8 mouse cellular contexts compared by ENCODE assay signal in the genomic region with DNA sequence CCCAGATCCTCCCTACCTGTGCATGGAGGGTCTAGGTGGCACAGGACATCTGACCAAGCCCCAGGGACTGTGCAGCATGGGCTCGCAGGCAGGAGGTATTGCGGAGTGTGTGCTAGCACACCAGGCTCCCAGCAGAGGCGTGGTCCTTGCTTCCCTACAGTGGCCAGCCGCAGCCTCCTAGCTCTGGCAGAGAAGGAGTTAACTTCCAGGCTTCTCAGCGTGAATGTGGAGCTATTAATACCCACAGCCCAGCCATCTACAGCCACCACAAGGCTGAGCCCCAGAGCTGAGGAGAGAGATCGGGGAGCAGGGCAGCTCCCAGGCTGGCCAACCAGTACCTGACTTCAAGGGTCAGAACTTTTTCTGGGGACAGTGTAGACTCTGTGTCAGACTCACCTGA. TPM values are rescaled to one million over a fixed set of nuclear protein-coding genes. Genes with fewer than 3 reads are reported as not detected.
DNase-seq lines count a peak whose midpoint lies in the region; ATAC-seq and TF ChIP-seq lines count a peak whose summit lies in the region.

No protein-coding gene starts in this region.

- DNase-seq in cerebellum, adult 11-12 months = peak; percentile 75
- peak; percentile 84 for DNase-seq in heart, embryonic 10.5 days (ENCODE audit: low spot score)
- no peak for DNase-seq in limb, embryonic 14.5 days (ENCODE audit: low spot score)
- DNase-seq in c-Kit-positive CD71-positive TER-119-positive erythroid progenitor cells, embryonic 14.5 days (ENCODE audit: low spot score) = no peak
- DNase-seq in lung, postnatal 25 days (ENCODE audit: low spot score) = no peak
- no peak for DNase-seq in lung, adult 18-20 months

- TF ChIP-seq POLR2A in limb, embryonic 14.5 days (IDR thresholded peaks at IDR 0.05; ENCODE audit: borderline replicate concordance, extremely low read depth, insufficient read depth, insufficient read length) = no peak

- peaks cover 34% of the 10 kb centered on the region; the same call in 1 of the 2 replicates for H3K27me3 ChIP-seq in heart, embryonic 10.5 days (ENCODE audit: insufficient read depth, poor library complexity, severe bottlenecking)
- no peaks in the 10 kb centered on the region for H3K27me3 ChIP-seq in limb, embryonic 14.5 days (ENCODE audit: control insufficient read depth, insufficient read depth, low read length)

- H3K36me3 ChIP-seq in heart, embryonic 10.5 days = no peaks in the 10 kb centered on the region
- no peaks in the 10 kb centered on the region for H3K36me3 ChIP-seq in limb, embryonic 14.5 days (ENCODE audit: control insufficient read depth, insufficient read depth, low read length)

- ATAC-seq in cerebellum, adult (ENCODE audit: insufficient number of reproducible peaks, low FRiP score, low TSS enrichment) = no peak
- peak; percentile 34; the same call in 1 of the 2 replicates for ATAC-seq in common myeloid progenitor, adult 5-6 weeks (replicated peaks; ENCODE audit: low read depth, poor library complexity, severe bottlenecking)
- peak; percentile 15; the same call in 1 of the 2 replicates for ATAC-seq in limb, embryonic 14.5 days (ENCODE audit: low FRiP score, low read depth)

- peaks cover 49% of the 10 kb centered on the region for H3K4me1 ChIP-seq in heart, embryonic 10.5 days
- H3K4me1 ChIP-seq in limb, embryonic 14.5 days (ENCODE audit: control insufficient read depth, insufficient read depth, low read length) = peaks cover 9% of the 10 kb centered on the region

- no peaks in the 10 kb centered on the region for H3K9me3 ChIP-seq in heart, embryonic 10.5 days
- no peaks in the 10 kb centered on the region for H3K9me3 ChIP-seq in limb, embryonic 14.5 days (ENCODE audit: control insufficient read depth, low read length)

- H3K9ac ChIP-seq in limb, embryonic 14.5 days (ENCODE audit: low read depth, low read length, severe bottlenecking) = peak overlapping the region; percentile 46

- H3K4me3 ChIP-seq in heart, embryonic 10.5 days = peak overlapping the region; percentile 50
- peak overlapping the region; percentile 8; the same call in 1 of the 2 replicates for H3K4me3 ChIP-seq in limb, embryonic 14.5 days (replicated peaks; ENCODE audit: low read length)

- H3K27ac ChIP-seq in heart, embryonic 10.5 days = peak overlapping the region; percentile 79
- no peak overlapping the region for H3K27ac ChIP-seq in limb, embryonic 14.5 days (replicated peaks; ENCODE audit: low read depth, low read length)

- peak overlapping the region; percentile 28 for H3K4me2 ChIP-seq in limb, embryonic 14.5 days (replicated peaks; ENCODE audit: low read depth, low read length, severe bottlenecking)

- WGBS in heart, embryonic 10.5 days = 3% methylated on average over 6 of the region's 6 CpGs
- WGBS in limb, embryonic 14.5 days = 3% methylated on average over 6 of the region's 6 CpGs

RNA-seq across cellular contexts. Expression of a gene that starts 24.3 kb away (rescaled TPM):
- 5.2 and 5.7 TPM in 2 replicates for total RNA-seq in common myeloid progenitor, adult 5-6 weeks (2017)
- polyA plus RNA-seq in heart, embryonic 10.5 days (2016; fragmentation: Nextera tagmentation; extraction: Ambion mirVana) = 16.3 and 33.5 TPM in 2 replicates
- 47.9 and 68.3 TPM in 2 replicates for polyA plus RNA-seq in limb, embryonic 14.5 days (2012; rRNA removed)
- polyA plus RNA-seq in limb, embryonic 14.5 days (2014; fragmentation: Nextera tagmentation; extraction: Ambion mirVana) = 50.9 and 59.6 TPM in 2 replicates

RNA-seq across cellular contexts. Expression of a gene that starts 47.8 kb away (rescaled TPM):
- 61.5 and 76.0 TPM in 2 replicates for total RNA-seq in common myeloid progenitor, adult 5-6 weeks (2017)
- 42.9 and 57.5 TPM in 2 replicates for polyA plus RNA-seq in heart, embryonic 10.5 days (2016; fragmentation: Nextera tagmentation; extraction: Ambion mirVana)
- polyA plus RNA-seq in limb, embryonic 14.5 days (2012; rRNA removed) = 202 and 291 TPM in 2 replicates
- 63.2 and 65.2 TPM in 2 replicates for polyA plus RNA-seq in limb, embryonic 14.5 days (2014; fragmentation: Nextera tagmentation; extraction: Ambion mirVana)

Comparison
In these comparisons a context has a peak if more than half of its experiments do, and no peak if none do; other contexts are left out.
1. DNase-seq: peak in cerebellum, adult 11-12 months (single experiment) and heart, embryonic 10.5 days (single experiment); none in limb, embryonic 14.5 days (single experiment), c-Kit-positive CD71-positive TER-119-positive erythroid progenitor cells, embryonic 14.5 days (single experiment), lung, postnatal 25 days (single experiment) and lung, adult 18-20 months (0 of 2).